Mouse (Mus musculus) midbrain, embryonic 10.5 days (tissue): ENCODE measurements around the gene Gsdma3. TPM values are rescaled to one million over a fixed set of nuclear protein-coding genes. Genes with fewer than 3 reads are reported as not detected.
"Not testable (repeated sequence)": the region's sequence is repeated elsewhere in the genome, so short reads cannot be mapped to it uniquely, and the experiment has no call there.

Experiments
- DNase-seq: peaks from one replicate; pipeline ENCODE4 v3.0.0-alpha.2; 2017; ENCODE audit warnings: low spot score
- H3K27ac ChIP-seq: fragments of 300-500 bp; sonication (generic); replicated peaks from 2 replicates; pipeline ENCODE4 v1.5.1; 2016; ENCODE audit warnings: mild to moderate bottlenecking
- H3K27me3 ChIP-seq: fragments of 300-500 bp; sonication (generic); 2 replicates; pipeline ENCODE4 v1.6.1; 2016; ENCODE audit warnings: low read depth, mild to moderate bottlenecking; ENCODE audit not compliant: poor library complexity, severe bottlenecking
- H3K36me3 ChIP-seq: fragments of 300-500 bp; sonication (generic); 2 replicates; pipeline ENCODE4 v1.6.1; 2016; ENCODE audit warnings: mild to moderate bottlenecking, moderate library complexity
- H3K4me1 ChIP-seq: fragments of 300-500 bp; sonication (generic); 2 replicates; pipeline ENCODE4 v1.6.1; 2016
- H3K4me3 ChIP-seq: fragments of 300-500 bp; sonication (generic); 2 replicates; pipeline ENCODE4 v1.5.1; 2016; ENCODE audit warnings: mild to moderate bottlenecking, moderate library complexity
- H3K9me3 ChIP-seq: fragments of 300-500 bp; sonication (generic); replicated peaks from 2 replicates; pipeline ENCODE4 v1.6.1; 2016; ENCODE audit warnings: mild to moderate bottlenecking
- WGBS: fragments of 180-500 bp; shearing (Covaris S2); methylation state at CpG from one replicate; pipeline ENCODE4 v1.1.7; 2016; 5-methylcytosine and 5-hydroxymethylcytosine counted together
- polyA plus RNA-seq: library from polyadenylated mRNA; unstranded; fragments of >200 nt; fragmentation: Nextera tagmentation; extraction: Ambion mirVana; gene quantifications from 2 replicates; pipeline ENCODE4 v1.2.1, GENCODE M21; 2016

The Gsdma3 gene
- polyA plus RNA-seq, 1 experiment from 2014 or later: not detected

DNA sequence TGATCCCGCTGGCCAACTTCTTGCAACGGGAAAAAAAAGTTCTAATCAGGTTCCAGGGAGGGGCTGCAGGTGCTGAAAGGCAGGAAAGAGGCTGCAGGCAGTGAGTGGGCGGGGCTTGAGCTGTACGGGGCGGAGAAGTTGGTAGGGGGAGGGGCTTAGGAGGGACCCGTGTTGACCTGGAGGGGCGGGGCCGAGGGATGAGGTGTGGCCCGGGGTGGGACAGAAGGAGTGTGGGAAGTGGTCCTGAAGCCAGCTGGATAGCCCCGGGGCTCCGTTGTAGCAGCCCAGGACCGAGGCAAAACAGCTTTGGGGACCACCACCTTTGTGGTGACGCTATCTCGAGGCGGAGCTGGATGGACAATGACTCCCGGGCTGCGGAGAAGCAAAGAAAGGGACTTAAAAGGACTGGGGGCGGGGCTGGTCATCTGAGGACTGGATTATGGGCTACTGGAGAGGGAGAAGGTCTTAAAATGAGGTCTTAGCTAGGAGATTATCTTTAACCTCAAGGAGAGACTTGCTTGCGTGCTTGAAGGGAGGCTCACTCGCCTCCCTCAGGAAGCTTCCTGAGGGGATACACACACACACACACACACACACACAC, 24.0 kb upstream of the Gsdma3 start:
- Histone ChIP-seq H3K27ac (peak overlapping the region; percentile 76), H3K9me3 (no peaks in the 10 kb centered on the region), H3K36me3 (no peaks in the 10 kb centered on the region), H3K27me3 (peaks cover 45% of the 10 kb centered on the region), H3K4me3 (peak overlapping the region; percentile 54), H3K4me1 (peaks cover 21% of the 10 kb centered on the region)
- WGBS: 1% methylated on average over 20 of the region's 20 CpGs
- peak; percentile 76 for DNase-seq

DNA sequence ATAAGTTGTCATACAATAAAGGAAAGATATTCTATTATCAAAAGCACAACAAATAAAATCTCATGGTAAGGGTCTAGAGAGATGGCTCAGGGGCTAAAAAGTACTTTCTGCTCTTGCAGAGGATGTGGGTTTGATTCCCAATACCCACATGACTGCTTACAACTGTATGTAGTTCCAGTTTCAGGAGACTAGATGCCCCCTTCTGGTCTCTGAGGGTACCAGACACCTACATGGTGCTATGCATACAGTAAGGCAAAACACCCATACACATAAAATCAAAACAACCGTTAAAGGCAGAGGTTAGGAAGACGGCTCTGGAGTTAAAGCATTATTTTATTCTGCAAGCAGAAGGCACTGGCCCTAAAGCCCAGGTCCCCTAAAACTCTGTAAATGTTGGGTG, 22.2 kb upstream of the Gsdma3 start:
- no peak overlapping the region for H3K27ac ChIP-seq
- no peaks in the 10 kb centered on the region for H3K9me3 ChIP-seq
- H3K36me3 ChIP-seq: no peaks in the 10 kb centered on the region
- peaks cover 20% of the 10 kb centered on the region for H3K4me1 ChIP-seq
- WGBS: 85% methylated on average over 2 of the region's 2 CpGs
- no peak for DNase-seq
- H3K27me3 ChIP-seq: peaks cover 32% of the 10 kb centered on the region
- no peak overlapping the region for H3K4me3 ChIP-seq

DNA sequence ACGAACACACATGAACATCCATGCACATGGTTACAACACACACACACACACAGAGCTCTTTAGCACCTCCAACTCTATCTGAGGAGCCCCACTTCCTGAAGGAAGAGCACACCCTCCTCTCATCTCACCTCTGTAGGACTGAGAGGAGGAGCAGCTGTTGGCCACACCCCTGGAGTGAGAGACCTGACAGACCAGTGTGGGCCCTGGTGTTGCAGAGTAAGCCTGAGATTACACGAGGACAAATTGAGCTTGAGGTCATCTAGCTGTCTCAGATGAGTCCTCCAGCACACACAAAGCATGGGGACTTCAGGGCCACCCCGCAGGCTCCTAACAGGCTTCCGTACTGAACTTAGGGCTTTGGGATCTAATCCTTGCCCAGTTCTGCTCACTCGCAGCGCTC, 21.2 kb upstream of the Gsdma3 start:
- H3K36me3 ChIP-seq, DNase-seq, H3K27ac ChIP-seq, H3K9me3 ChIP-seq, H3K4me3 ChIP-seq: not testable (repeated sequence)
- Histone ChIP-seq H3K27me3 (peaks cover 22% of the 10 kb centered on the region), H3K4me1 (peaks cover 14% of the 10 kb centered on the region)
- 76% methylated on average over 6 of the region's 6 CpGs for WGBS

DNA sequence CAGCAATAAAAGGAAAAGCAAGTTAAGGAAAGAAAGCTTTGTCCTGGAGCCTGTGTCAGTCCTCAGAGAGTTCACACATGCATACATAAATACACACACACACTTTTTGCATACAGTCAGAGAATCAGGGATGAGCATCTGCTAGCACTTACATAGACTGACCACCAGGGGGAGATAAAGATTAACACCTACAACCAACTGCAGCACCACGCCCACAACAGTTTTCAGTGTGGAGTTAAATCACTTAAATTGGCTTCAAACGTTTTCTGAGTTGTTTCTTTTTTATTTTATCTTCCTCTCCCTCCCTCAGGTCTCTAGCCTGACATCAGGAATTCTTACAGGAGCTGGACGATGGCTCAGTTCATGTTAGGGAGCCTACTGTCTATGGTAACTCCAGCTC, 19.4 kb upstream of the Gsdma3 start:
- no peaks in the 10 kb centered on the region for H3K36me3 ChIP-seq
- no peak for DNase-seq
- H3K9me3 ChIP-seq: no peaks in the 10 kb centered on the region
- H3K27ac ChIP-seq: no peak overlapping the region
- peaks cover 13% of the 10 kb centered on the region for H3K4me1 ChIP-seq
- 10% methylated on average over 3 of the region's 3 CpGs for WGBS
- H3K27me3 ChIP-seq: peaks cover 5% of the 10 kb centered on the region
- H3K4me3 ChIP-seq: no peak overlapping the region

DNA sequence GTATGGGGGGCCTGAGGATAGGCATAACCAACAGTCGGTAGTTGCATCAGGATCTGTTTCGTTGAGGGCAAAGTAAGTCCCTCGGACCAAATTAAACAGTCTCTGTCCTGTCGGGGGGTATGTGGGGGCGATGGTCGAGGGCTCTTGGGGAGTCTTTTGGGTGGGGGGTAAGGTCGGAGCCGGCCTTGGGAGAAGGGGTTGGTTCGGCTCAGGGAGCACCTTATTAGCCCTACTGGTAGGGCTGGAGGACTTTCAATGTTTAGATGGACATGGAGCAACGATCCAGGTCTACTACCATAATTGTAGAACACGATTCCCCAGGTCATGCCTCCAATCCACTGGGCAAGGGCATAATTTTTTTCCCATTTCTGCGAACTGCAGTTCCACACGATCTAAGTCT, 5.4 kb upstream of the Gsdma3 start:
- DNase-seq: no peak
- WGBS: 95% methylated on average over 13 of the region's 13 CpGs
- Histone ChIP-seq H3K4me3 (no peak overlapping the region), H3K36me3 (no peaks in the 10 kb centered on the region), H3K27me3 (no peaks in the 10 kb centered on the region), H3K9me3 (peaks cover 23% of the 10 kb centered on the region), H3K4me1 (no peaks in the 10 kb centered on the region), H3K27ac (no peak overlapping the region)

DNA sequence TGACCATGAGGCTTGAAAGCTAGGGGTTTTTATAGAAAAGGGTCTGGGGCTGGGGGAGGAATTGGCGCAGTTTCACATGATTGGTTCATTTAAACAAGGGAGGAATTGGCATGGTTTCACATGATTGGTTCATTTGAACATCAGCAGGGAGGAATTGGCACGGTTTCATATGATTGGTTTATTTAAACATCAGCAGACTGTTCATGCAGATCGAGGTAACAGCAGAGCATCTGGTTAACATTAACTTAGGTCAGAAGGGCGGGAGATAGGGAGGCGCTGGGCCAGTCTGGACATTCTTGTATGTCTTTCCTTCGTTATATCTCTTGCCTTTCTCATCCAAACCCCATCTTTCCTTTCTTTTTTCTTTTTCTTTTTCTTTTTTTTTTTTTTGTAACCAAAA, 2.2 kb upstream of the Gsdma3 start:
- H3K4me3 ChIP-seq, H3K27ac ChIP-seq, H3K4me1 ChIP-seq, H3K27me3 ChIP-seq, H3K36me3 ChIP-seq, DNase-seq: not testable (repeated sequence)
- 86% methylated on average over 6 of the region's 6 CpGs for WGBS
- H3K9me3 ChIP-seq: peaks cover 23% of the 10 kb centered on the region

DNA sequence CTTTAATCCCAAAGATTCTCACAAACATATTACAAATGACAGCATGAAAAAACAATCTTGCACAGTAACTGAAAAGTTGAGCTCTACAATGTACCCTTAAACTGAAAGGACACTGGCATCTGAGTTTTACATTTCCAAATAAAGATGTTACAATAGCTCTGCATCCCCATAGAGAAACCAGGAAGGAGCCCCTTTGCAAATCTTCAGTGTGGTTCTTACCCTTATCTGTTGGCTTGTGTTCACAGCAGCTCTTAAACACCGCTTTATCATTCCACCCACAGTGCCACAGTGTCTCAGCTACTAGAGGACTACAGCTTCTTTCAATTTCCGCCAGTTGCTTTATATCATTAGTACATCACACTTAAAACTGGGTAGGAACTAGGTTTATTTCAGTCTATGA, 1.8 kb upstream of the Gsdma3 start:
- H3K9me3 ChIP-seq: peaks cover 23% of the 10 kb centered on the region
- DNase-seq, H3K27ac ChIP-seq, H3K4me1 ChIP-seq, H3K4me3 ChIP-seq, H3K27me3 ChIP-seq, H3K36me3 ChIP-seq: not testable (repeated sequence)
- WGBS: 96% methylated on average over 2 of the region's 2 CpGs

DNA sequence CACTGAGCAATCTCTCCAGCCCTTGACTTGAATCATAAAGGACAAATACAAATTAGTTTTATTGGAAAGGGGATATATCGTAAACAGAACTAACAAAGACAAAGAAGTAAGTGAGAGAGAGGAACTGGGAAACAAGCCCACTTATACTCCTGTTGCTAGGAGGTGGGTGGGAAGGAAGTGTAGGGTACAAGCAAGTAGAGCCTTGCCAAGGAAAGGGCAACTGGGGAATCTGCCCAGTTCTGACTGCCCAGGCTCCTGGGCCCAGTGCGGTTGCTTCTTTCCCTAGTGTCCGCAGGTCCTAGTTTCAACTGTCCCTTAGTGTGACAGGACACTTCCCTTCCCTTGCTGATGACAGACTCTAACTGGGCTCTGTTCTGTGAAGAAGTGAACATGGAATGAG, 2.5 kb downstream of the Gsdma3 start:
- WGBS: 98% methylated on average over 3 of the region's 3 CpGs
- Histone ChIP-seq H3K4me3 (no peak overlapping the region), H3K36me3 (no peaks in the 10 kb centered on the region), H3K4me1 (no peaks in the 10 kb centered on the region), H3K9me3 (peaks cover 4% of the 10 kb centered on the region; the same call in 1 of the 2 replicates), H3K27me3 (no peaks in the 10 kb centered on the region), H3K27ac (no peak overlapping the region)
- no peak for DNase-seq

DNA sequence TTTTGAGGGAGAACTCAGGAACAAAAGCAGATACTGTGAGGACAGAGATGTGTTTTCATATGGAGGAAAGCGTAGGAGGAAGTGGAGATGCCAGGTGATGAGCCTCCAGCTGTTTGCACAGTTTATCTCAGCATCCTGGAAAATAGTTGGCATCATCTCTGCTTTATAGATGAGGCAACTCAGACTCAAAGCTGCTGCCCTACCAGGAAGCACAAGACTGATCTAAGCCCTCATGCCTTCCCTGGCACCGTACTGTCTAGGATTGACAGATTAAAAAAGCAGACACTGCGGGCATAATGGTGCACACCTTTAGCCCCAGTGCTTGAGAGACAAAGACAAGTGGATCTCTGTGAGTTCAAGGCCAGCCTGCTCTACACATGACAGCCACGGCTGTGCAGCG, 4.5 kb downstream of the Gsdma3 start:
- Histone ChIP-seq H3K27ac (no peak overlapping the region), H3K27me3 (no peaks in the 10 kb centered on the region), H3K9me3 (no peaks in the 10 kb centered on the region), H3K4me3 (no peak overlapping the region), H3K36me3 (no peaks in the 10 kb centered on the region), H3K4me1 (no peaks in the 10 kb centered on the region)
- DNase-seq: no peak
- WGBS: 89% methylated on average over 5 of the region's 5 CpGs

DNA sequence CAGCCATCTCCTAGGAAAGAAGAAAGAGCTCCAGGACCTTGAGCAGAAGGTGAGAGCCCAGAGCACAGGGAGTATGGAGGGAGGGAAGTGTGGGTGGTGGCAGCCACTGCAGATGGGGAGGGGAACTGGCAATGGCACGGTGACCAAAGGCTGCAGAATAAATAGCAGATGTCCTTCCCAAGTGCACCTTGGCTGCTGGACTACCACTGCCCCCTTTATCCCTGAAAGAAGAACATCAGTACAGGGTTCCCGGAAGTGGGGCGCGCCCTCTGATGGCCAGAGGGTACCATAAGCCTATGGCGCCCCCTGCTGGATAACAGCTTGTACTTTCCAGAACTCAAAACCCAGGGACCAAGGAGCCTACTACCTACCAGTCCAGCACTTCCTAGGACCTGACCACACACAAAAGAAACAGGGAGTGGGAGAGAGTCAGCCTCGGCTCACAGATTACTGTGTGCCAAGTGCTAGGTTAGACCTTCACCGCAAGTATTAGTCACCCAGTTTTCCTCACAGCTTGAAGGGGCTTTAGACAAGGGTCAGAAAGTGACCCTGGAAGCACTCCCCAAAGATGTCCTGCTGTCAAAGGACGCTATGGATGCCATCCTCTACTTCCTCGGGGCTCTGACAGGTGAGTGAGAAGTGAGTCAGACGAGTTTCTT, 9.3 kb downstream of the Gsdma3 start:
- 37% methylated on average over 10 of the region's 10 CpGs for WGBS
- not testable (repeated sequence) for H3K27me3 ChIP-seq, H3K27ac ChIP-seq, H3K9me3 ChIP-seq, H3K4me3 ChIP-seq, H3K36me3 ChIP-seq, H3K4me1 ChIP-seq
- peak; percentile 30 for DNase-seq

DNA sequence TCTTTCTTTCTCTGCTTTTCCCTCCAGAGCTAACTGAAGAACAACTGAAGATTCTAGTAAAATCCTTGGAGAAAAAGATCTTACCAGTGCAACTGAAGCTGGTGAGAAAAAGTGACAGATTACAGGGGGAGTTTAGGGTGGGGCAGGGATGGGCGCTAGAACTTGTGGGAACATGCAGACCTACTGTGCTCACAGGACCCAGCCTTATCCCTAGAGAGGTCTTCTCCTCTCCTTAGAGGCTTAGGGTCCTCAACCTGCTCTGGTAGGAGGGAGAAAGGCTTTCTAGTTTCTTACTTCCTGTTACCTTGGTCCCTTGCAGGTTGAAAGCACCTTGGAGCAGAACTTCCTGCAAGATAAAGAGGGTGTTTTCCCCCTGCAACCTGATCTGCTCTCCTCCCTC, 11.3 kb downstream of the Gsdma3 start:
- H3K36me3 ChIP-seq: no peaks in the 10 kb centered on the region
- H3K27ac ChIP-seq: no peak overlapping the region
- H3K9me3 ChIP-seq: no peaks in the 10 kb centered on the region
- no peaks in the 10 kb centered on the region for H3K4me1 ChIP-seq
- WGBS: 83% methylated on average over 1 of the region's 1 CpGs
- DNase-seq: no peak
- H3K4me3 ChIP-seq: no peak overlapping the region
- no peaks in the 10 kb centered on the region for H3K27me3 ChIP-seq

DNA sequence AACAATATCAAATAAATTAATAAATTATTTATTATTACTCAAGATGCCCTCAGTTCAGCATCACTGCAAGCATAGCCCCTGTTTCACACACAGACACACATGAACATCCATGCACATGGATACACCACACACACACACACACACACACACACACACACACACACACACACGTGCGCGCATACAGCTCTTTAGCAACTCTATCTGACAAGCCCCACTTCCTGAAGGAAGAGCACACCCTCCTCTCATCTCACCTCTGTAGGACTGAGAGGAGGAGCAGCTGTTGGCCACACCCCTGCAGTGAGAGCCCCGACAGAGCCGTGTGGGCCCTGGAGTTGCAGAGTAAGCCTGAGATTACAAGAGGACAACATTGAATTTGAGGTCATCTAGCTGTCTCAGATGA, 13.9 kb downstream of the Gsdma3 start:
- H3K27ac ChIP-seq: no peak overlapping the region
- H3K4me1 ChIP-seq: no peaks in the 10 kb centered on the region
- H3K9me3 ChIP-seq: no peaks in the 10 kb centered on the region
- WGBS: 70% methylated on average over 5 of the region's 5 CpGs
- H3K36me3 ChIP-seq: no peaks in the 10 kb centered on the region
- H3K27me3 ChIP-seq: no peaks in the 10 kb centered on the region
- DNase-seq: no peak
- H3K4me3 ChIP-seq: no peak overlapping the region

DNA sequence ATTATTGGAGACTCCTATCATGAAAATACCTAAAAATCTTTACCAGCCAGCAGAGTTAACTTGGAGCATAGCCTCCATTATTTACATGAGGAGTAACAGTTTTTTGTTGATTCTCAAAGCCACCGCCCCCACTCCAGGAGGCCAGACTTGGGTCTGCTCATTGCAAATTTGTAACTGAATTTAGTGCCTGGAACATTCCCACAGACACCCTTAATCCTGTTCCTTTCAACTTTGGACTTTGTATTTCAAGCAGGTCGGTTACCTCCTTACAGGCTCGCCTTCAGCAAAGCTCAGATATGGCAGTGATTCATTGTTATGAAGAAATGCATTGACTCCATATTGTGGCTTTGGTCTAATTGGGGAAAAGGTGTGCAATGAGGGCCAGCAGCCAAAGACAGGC, 18.6 kb downstream of the Gsdma3 start:
- Histone ChIP-seq H3K27me3 (no peaks in the 10 kb centered on the region), H3K4me1 (no peaks in the 10 kb centered on the region), H3K27ac (no peak overlapping the region), H3K4me3 (no peak overlapping the region), H3K36me3 (no peaks in the 10 kb centered on the region), H3K9me3 (no peaks in the 10 kb centered on the region)
- no peak for DNase-seq
- WGBS: 89% methylated on average over 3 of the region's 3 CpGs
